Mouse (Mus musculus) ES-Bruce4 (cell line): ENCODE results near the gene Utp11.
A peak's percentile ranks its signal among the peaks of the same experiment; 100 is the strongest.

Experiments
- CTCF ChIP-seq: IDR thresholded peaks from one replicate; pipeline ENCODE4 v1.8.1; 2011; ENCODE audit warnings: low read depth, low read length
- EP300 ChIP-seq: IDR thresholded peaks from 2 replicates; pipeline ENCODE4 v1.6.1; 2011; ENCODE audit warnings: low read depth, low read length; ENCODE audit not compliant: insufficient read depth
- POLR2A ChIP-seq: IDR thresholded peaks from one replicate; pipeline ENCODE4 v1.8.1; 2011; ENCODE audit warnings: low read length; ENCODE audit not compliant: insufficient read depth

DNA sequence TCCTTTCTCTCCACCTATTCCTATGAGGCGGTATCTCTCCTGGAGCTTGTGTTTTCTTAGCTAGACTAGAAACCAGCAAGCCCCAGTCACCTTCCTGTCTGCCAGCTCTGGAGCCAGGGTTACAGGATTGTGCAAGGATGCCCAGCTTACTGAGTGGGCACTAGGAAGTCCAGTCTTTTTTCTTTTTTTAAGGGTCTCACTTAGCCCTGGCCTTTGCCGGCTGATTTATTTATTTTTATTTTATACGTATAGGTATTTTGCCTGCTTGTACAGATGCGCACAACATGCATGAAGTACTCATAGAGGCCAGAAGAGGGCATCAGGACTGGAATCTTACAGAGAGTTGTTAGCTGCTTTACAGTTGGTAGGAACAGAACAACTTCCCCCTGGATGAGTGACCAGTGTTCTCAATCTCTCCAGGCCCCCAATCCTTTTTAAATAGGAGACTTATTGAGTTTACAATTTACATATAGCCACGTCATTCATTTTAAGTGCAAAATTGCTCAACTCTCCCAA is 17.4 kb upstream of the Utp11 start:
- peak; percentile 1 for TF ChIP-seq CTCF
- no peak for TF ChIP-seq POLR2A
- TF ChIP-seq EP300 = no peak
